Mouse (Mus musculus) gastrocnemius, adult 18-20 months (tissue): ENCODE measurements around the gene U2af2. TPM values are rescaled to one million over a fixed set of nuclear protein-coding genes. Genes with fewer than 3 reads are reported as not detected.
"Not testable (repeated sequence)": the region's sequence is repeated elsewhere in the genome, so short reads cannot be mapped to it uniquely, and the experiment has no call there.

Experiments
- DNase-seq: peaks from one replicate; pipeline ENCODE4 v3.0.0; 2021; ENCODE audit warnings: low spot score
- long read RNA-seq, 2 experiments: library from polyadenylated mRNA; stranded (forward); transcript quantifications; one replicate each; pipeline ENCODE4 v2.0.0; 2021
- total RNA-seq, 2 experiments: library from RNA; stranded (reverse); gene quantifications; 2 replicates each; pipeline ENCODE4 v1.2.3; 2021

U2af2 gene
- 10 to 100 TPM; 39.0 to 49.6 TPM for total RNA-seq
- long read RNA-seq, experiment 1, transcript U2af2-201 (12 exons, 2,183 nt), result major isoform, 27 of 42 reads
- long read RNA-seq, experiment 1, transcript U2af2-209 (12 exons, 2,088 nt), result minor isoform, 8 of 42 reads
- long read RNA-seq, experiment 1, partial matches to known transcripts, result 6 of 42 reads
- long read RNA-seq, experiment 1, other reads (novel, unspliced or antisense), result 1 of 42 reads
- long read RNA-seq, experiment 2, transcript U2af2-209 (12 exons, 2,088 nt), result minor isoform, 6 of 34 reads
- long read RNA-seq, experiment 2, transcript U2af2-201 (12 exons, 2,183 nt), result major isoform, 21 of 34 reads
- long read RNA-seq, experiment 2, partial matches to known transcripts, result 3 of 34 reads
- long read RNA-seq, experiment 2, other reads (novel, unspliced or antisense), result 4 of 34 reads

GRCm38 (mm10) chr7:5061774-5062359 lies at the start of gene U2af2:
Gene U2af2 (plus strand): TSS chr7:5062143.
- peak; percentile 92 for DNase-seq

GRCm38 (mm10) chr7:5012681-5013513 lies 49.0 kb upstream of the U2af2 start:
- DNase-seq, result no peak

GRCm38 (mm10) chr7:5014251-5015117 lies 47.5 kb upstream of the U2af2 start, which contains the start of the genes Zfp524 and Fiz1:
Gene Zfp524 (plus strand): TSS chr7:5014415.
Gene Fiz1 (minus strand): TSS chr7:5014697.
- DNase-seq, result peak; percentile 97

GRCm38 (mm10) chr7:5015118-5016001 lies 46.6 kb upstream of the U2af2 start, which contains the start of gene Gm44973:
Gene Gm44973 (plus strand): TSS chr7:5015496.
- peak; percentile 89 for DNase-seq

- no peak for DNase-seq
Observed at GRCm38 (mm10) chr7:5016057-5016456, 45.9 kb upstream of the U2af2 start.

GRCm38 (mm10) chr7:5016920-5017319 lies 45.0 kb upstream of the U2af2 start:
- DNase-seq, result no peak

- no peak for DNase-seq
Observed at GRCm38 (mm10) chr7:5017352-5017751, 44.6 kb upstream of the U2af2 start.

GRCm38 (mm10) chr7:5017931-5018330 lies 44.0 kb upstream of the U2af2 start:
- DNase-seq, result no peak

- not testable (repeated sequence) for DNase-seq
Observed at GRCm38 (mm10) chr7:5019576-5019975, 42.4 kb upstream of the U2af2 start.

GRCm38 (mm10) chr7:5020000-5020681 lies 41.8 kb upstream of the U2af2 start, which contains the start of the genes Zfp865 and Ccdc106:
Gene Zfp865 (plus strand): TSS chr7:5020376.
Gene Ccdc106 (plus strand): TSS chr7:5020553.
- peak; percentile 99 for DNase-seq

GRCm38 (mm10) chr7:5020685-5021084 lies 41.3 kb upstream of the U2af2 start:
- peak; percentile 27 for DNase-seq

GRCm38 (mm10) chr7:5021197-5021596 lies 40.7 kb upstream of the U2af2 start:
- DNase-seq, result no peak

GRCm38 (mm10) chr7:5029543-5029942 lies 32.4 kb upstream of the U2af2 start:
- DNase-seq, result no peak

GRCm38 (mm10) chr7:5029946-5030345 lies 32.0 kb upstream of the U2af2 start:
- DNase-seq, result no peak

- DNase-seq, result no peak
Observed at GRCm38 (mm10) chr7:5030554-5031275, 31.2 kb upstream of the U2af2 start.

GRCm38 (mm10) chr7:5031496-5031895 lies 30.4 kb upstream of the U2af2 start:
- no peak for DNase-seq

GRCm38 (mm10) chr7:5033818-5034217 lies 28.1 kb upstream of the U2af2 start, which contains the start of gene 4632433K11Rik:
Gene 4632433K11Rik (plus strand): TSS chr7:5034118.
- no peak for DNase-seq

- DNase-seq, result no peak
Observed at GRCm38 (mm10) chr7:5035628-5036027, 26.3 kb upstream of the U2af2 start.
